Mouse (Mus musculus) T-cell, adult 2 months (primary cell): ENCODE measurements around the gene Wdsub1.
"Not testable (repeated sequence)": the region's sequence is repeated elsewhere in the genome, so short reads cannot be mapped to it uniquely, and the experiment has no call there.

ENCODE experiments used
- DNase-seq: peaks from one replicate; pipeline ENCODE4 v3.0.0; 2022; ENCODE audit warnings: low spot score

Gene Wdsub1

GRCm38 (mm10) chr2:59881831-59882741 is at the start of gene Wdsub1:
Gene Wdsub1, minus strand, starts transcription at chr2:59882591.
- DNase-seq = peak; percentile 91

- DNase-seq = no peak
Observed at GRCm38 (mm10) chr2:59913610-59914009, 31.2 kb upstream of the Wdsub1 start.

GRCm38 (mm10) chr2:59908048-59908447 is 25.7 kb upstream of the Wdsub1 start:
- DNase-seq = no peak

GRCm38 (mm10) chr2:59904007-59904406 is 21.6 kb upstream of the Wdsub1 start:
- no peak for DNase-seq

- no peak for DNase-seq
Observed at GRCm38 (mm10) chr2:59898666-59899065, 16.3 kb upstream of the Wdsub1 start.

- no peak for DNase-seq
Observed at GRCm38 (mm10) chr2:59898105-59898504, 15.7 kb upstream of the Wdsub1 start.

- DNase-seq = no peak
Observed at GRCm38 (mm10) chr2:59896837-59897236, 14.4 kb upstream of the Wdsub1 start.

- DNase-seq = no peak
Observed at GRCm38 (mm10) chr2:59896400-59896799, 14.0 kb upstream of the Wdsub1 start.

- DNase-seq = no peak
Observed at GRCm38 (mm10) chr2:59889699-59890098, 7.3 kb upstream of the Wdsub1 start.

GRCm38 (mm10) chr2:59882742-59883281 is 421 bp upstream of the Wdsub1 start:
- no peak for DNase-seq

GRCm38 (mm10) chr2:59881404-59881803 is 987 bp downstream of the Wdsub1 start:
- DNase-seq = no peak

GRCm38 (mm10) chr2:59878221-59878620 is 4.2 kb downstream of the Wdsub1 start:
- no peak for DNase-seq

GRCm38 (mm10) chr2:59877335-59877734 is 5.1 kb downstream of the Wdsub1 start:
- DNase-seq = no peak

GRCm38 (mm10) chr2:59876482-59876881 is 5.9 kb downstream of the Wdsub1 start:
- DNase-seq = no peak

- DNase-seq = no peak
Observed at GRCm38 (mm10) chr2:59870526-59870925, 11.9 kb downstream of the Wdsub1 start.

- DNase-seq = no peak
Observed at GRCm38 (mm10) chr2:59862618-59863017, 19.8 kb downstream of the Wdsub1 start.

- no peak for DNase-seq
Observed at GRCm38 (mm10) chr2:59854363-59854762, 28.0 kb downstream of the Wdsub1 start.

- no peak for DNase-seq
Observed at GRCm38 (mm10) chr2:59853543-59853942, 28.8 kb downstream of the Wdsub1 start.

- no peak for DNase-seq
Observed at GRCm38 (mm10) chr2:59852916-59853315, 29.5 kb downstream of the Wdsub1 start.

- not testable (repeated sequence) for DNase-seq
Observed at GRCm38 (mm10) chr2:59851885-59852284, 30.5 kb downstream of the Wdsub1 start.

- no peak for DNase-seq
Observed at GRCm38 (mm10) chr2:59843848-59844247, 38.5 kb downstream of the Wdsub1 start.

GRCm38 (mm10) chr2:59843156-59843555 is 39.2 kb downstream of the Wdsub1 start:
- no peak for DNase-seq

- DNase-seq = no peak
Observed at GRCm38 (mm10) chr2:59842556-59843008, 39.8 kb downstream of the Wdsub1 start.
